Mouse (Mus musculus): Measurements from ENCODE around the gene Pilra. TPM values are rescaled to one million over a fixed set of nuclear protein-coding genes. Genes with fewer than 3 reads are reported as not detected.

Gene Pilra
- total and polyA plus RNA-seq, 2 experiments from 2014 or later = 0.14 to 0.17 TPM

GRCm38 (mm10) chr5:137783901-137784540 is 52.1 kb downstream of the Pilra start:
- no peak for DNase-seq
- WGBS = 69% methylated on average over 9 of the region's 9 CpGs

GRCm38 (mm10) chr5:137782776-137783522 is 53.1 kb downstream of the Pilra start:
- peaks cover 37% of the 10 kb centered on the region for H3K4me1 ChIP-seq (ENCODE audit: insufficient read depth)
- no peak for TF ChIP-seq CTCF (IDR thresholded peaks at IDR 0.05; ENCODE audit: low read depth)
- no peaks in the 10 kb centered on the region for H3K27me3 ChIP-seq (ENCODE audit: insufficient read depth, low read length)
- peak overlapping the region; percentile 69 for H3K4me2 ChIP-seq (ENCODE audit: low read depth)
- DNase-seq (no peak), ATAC-seq (no peak)
- WGBS = 84% methylated on average over 13 of the region's 13 CpGs
- peak overlapping the region; percentile 25; the same call in 1 of the 2 replicates for H3K9ac ChIP-seq
- no peak overlapping the region for H3K4me3 ChIP-seq (ENCODE audit: low read depth, low read length)
- H3K27ac ChIP-seq (ENCODE audit: low read depth, low read length) = no peak overlapping the region
- no peaks in the 10 kb centered on the region for H3K9me3 ChIP-seq (ENCODE audit: low read length)
- peaks cover 42% of the 10 kb centered on the region for H3K36me3 ChIP-seq (ENCODE audit: insufficient read depth)

More at GRCm38 (mm10) chr5:137783901-137784540, 52.1 kb downstream of the Pilra start:
- TF ChIP-seq CTCF (IDR thresholded peaks at IDR 0.05; ENCODE audit: low read depth) = no peak
- H3K36me3 ChIP-seq (ENCODE audit: insufficient read depth) = peaks cover 42% of the 10 kb centered on the region
- H3K4me3 ChIP-seq (ENCODE audit: low read depth, low read length) = 0 out of 2 replicates have a peak overlapping the region, but pooled peaks have one; percentile 7
- no peak overlapping the region for H3K27ac ChIP-seq (ENCODE audit: low read depth, low read length)
- no peak for ATAC-seq
- peak overlapping the region; percentile 69 for H3K4me2 ChIP-seq (ENCODE audit: low read depth)
- H3K27me3 ChIP-seq (ENCODE audit: insufficient read depth, low read length) = no peaks in the 10 kb centered on the region
- peaks cover 36% of the 10 kb centered on the region for H3K4me1 ChIP-seq (ENCODE audit: insufficient read depth)
- peak overlapping the region; percentile 25 for H3K9ac ChIP-seq
- no peaks in the 10 kb centered on the region for H3K9me3 ChIP-seq (ENCODE audit: low read length)

- Histone ChIP-seq H3K4me2 (ENCODE audit: low read depth) (no peak overlapping the region), H3K4me3 (ENCODE audit: low read depth, low read length) (no peak overlapping the region), H3K9me3 (ENCODE audit: low read length) (no peaks in the 10 kb centered on the region), H3K4me1 (ENCODE audit: insufficient read depth) (peaks cover 39% of the 10 kb centered on the region), H3K9ac (no peak overlapping the region), H3K27me3 (ENCODE audit: insufficient read depth, low read length) (no peaks in the 10 kb centered on the region), H3K27ac (ENCODE audit: low read depth, low read length) (no peak overlapping the region), H3K36me3 (ENCODE audit: insufficient read depth) (peaks cover 42% of the 10 kb centered on the region)
- ATAC-seq = no peak
- TF ChIP-seq CTCF (IDR thresholded peaks at IDR 0.05; ENCODE audit: low read depth) = no peak
- DNase-seq = no peak
- 91% methylated on average over 7 of the region's 7 CpGs for WGBS
Measured at GRCm38 (mm10) chr5:137781661-137782060, 54.4 kb downstream of the Pilra start.

GRCm38 (mm10) chr5:137779053-137779933 is 56.8 kb downstream of the Pilra start:
- WGBS = 1% methylated on average over 50 of the region's 83 CpGs
- peaks cover 29% of the 10 kb centered on the region for H3K4me1 ChIP-seq (ENCODE audit: insufficient read depth)
- peak overlapping the region; percentile 92 for H3K9ac ChIP-seq
- DNase-seq (no peak), ATAC-seq (peak; percentile 17)
- peak overlapping the region; percentile 95 for H3K4me2 ChIP-seq (ENCODE audit: low read depth)
- peak overlapping the region; percentile 92 for H3K27ac ChIP-seq (ENCODE audit: low read depth, low read length)
- peak overlapping the region; percentile 98 for H3K4me3 ChIP-seq (ENCODE audit: low read depth, low read length)
- TF ChIP-seq CTCF (IDR thresholded peaks at IDR 0.05; ENCODE audit: low read depth) = 0 out of 2 replicates have a peak, but pooled peaks have one; percentile 1
- H3K27me3 ChIP-seq (ENCODE audit: insufficient read depth, low read length) = no peaks in the 10 kb centered on the region
- peaks cover 36% of the 10 kb centered on the region for H3K36me3 ChIP-seq (ENCODE audit: insufficient read depth)
- no peaks in the 10 kb centered on the region for H3K9me3 ChIP-seq (ENCODE audit: low read length)

- Histone ChIP-seq H3K27me3 (ENCODE audit: insufficient read depth, low read length) (no peaks in the 10 kb centered on the region), H3K4me3 (ENCODE audit: low read depth, low read length) (peak within 1 kb of the TSS; percentile 98), H3K4me2 (ENCODE audit: low read depth) (peak within 1 kb of the TSS; percentile 95), H3K9me3 (ENCODE audit: low read length) (no peaks in the 10 kb centered on the region), H3K36me3 (ENCODE audit: insufficient read depth) (peaks cover 31% of the 10 kb centered on the region), H3K4me1 (ENCODE audit: insufficient read depth) (peaks cover 22% of the 10 kb centered on the region), H3K27ac (ENCODE audit: low read depth, low read length) (peak within 1 kb of the TSS; percentile 92), H3K9ac (peak within 1 kb of the TSS; percentile 92)
- ATAC-seq (peak; percentile 98), DNase-seq (peak; percentile 99)
- no peak for TF ChIP-seq CTCF (IDR thresholded peaks at IDR 0.05; ENCODE audit: low read depth)
- 0% methylated on average over 31 of the region's 31 CpGs for WGBS
Measured at GRCm38 (mm10) chr5:137778635-137779034, 57.4 kb downstream of the Pilra start, which contains the start of gene Ppp1r35. Ppp1r35 (plus strand) TSS chr5:137778849.

- Histone ChIP-seq H3K4me3 (ENCODE audit: low read depth, low read length) (no peak overlapping the region), H3K4me2 (ENCODE audit: low read depth) (no peak overlapping the region), H3K27ac (ENCODE audit: low read depth, low read length) (no peak overlapping the region; the same call in 1 of the 2 replicates), H3K9ac (no peak overlapping the region), H3K9me3 (ENCODE audit: low read length) (no peaks in the 10 kb centered on the region), H3K36me3 (ENCODE audit: insufficient read depth) (peaks cover 18% of the 10 kb centered on the region), H3K27me3 (ENCODE audit: insufficient read depth, low read length) (no peaks in the 10 kb centered on the region), H3K4me1 (ENCODE audit: insufficient read depth) (peaks cover 12% of the 10 kb centered on the region)
- 87% methylated on average over 7 of the region's 7 CpGs for WGBS
- TF ChIP-seq CTCF (IDR thresholded peaks at IDR 0.05; ENCODE audit: low read depth) = no peak
- ATAC-seq = no peak
- DNase-seq = no peak
Measured at GRCm38 (mm10) chr5:137777267-137777845, 58.7 kb downstream of the Pilra start.
